8 mouse cellular contexts compared by ENCODE assay signal in genomic region chr3:28780994-28781393, GRCm38 (mm10). TPM values are rescaled to one million over a fixed set of nuclear protein-coding genes. Genes with fewer than 3 reads are reported as not detected.
DNase-seq lines count a peak whose midpoint lies in the region; ATAC-seq and TF ChIP-seq lines count a peak whose summit lies in the region.

Eif5a2 (plus strand) TSS chr3:28781276.

- H3K4me2 ChIP-seq in heart, embryonic 14.5 days (ENCODE audit: low read length) = peak within 1 kb of the TSS; percentile 97
- peak within 1 kb of the TSS; percentile 98 for H3K4me2 ChIP-seq in liver, embryonic 11.5 days
- peak within 1 kb of the TSS; percentile 66 for H3K4me2 ChIP-seq in myocyte (ENCODE audit: low read depth)

- H3K4me3 ChIP-seq in forebrain, embryonic 10.5 days = peak within 1 kb of the TSS; percentile 83
- H3K4me3 ChIP-seq in heart, embryonic 14.5 days (ENCODE audit: control insufficient read depth in 1 of 2, insufficient read depth in 1 of 2, low read depth in 1 of 2, low read length in 2 of 2) = peak within 1 kb of the TSS; percentile 63 to 81
- H3K4me3 ChIP-seq in liver, embryonic 11.5 days (ENCODE audit: low read depth, low read length) = peak within 1 kb of the TSS; percentile 80
- H3K4me3 ChIP-seq in myocyte = no peak within 1 kb of the TSS

- H3K4me1 ChIP-seq in forebrain, embryonic 10.5 days = peaks cover 16% of the 10 kb centered on the region
- peaks cover 5% of the 10 kb centered on the region in 2 experiments for H3K4me1 ChIP-seq in heart, embryonic 14.5 days (ENCODE audit: control insufficient read depth in 2 of 2, insufficient read depth in 2 of 2, low read length in 2 of 2)
- peaks cover 20% of the 10 kb centered on the region for H3K4me1 ChIP-seq in liver, embryonic 11.5 days (replicated peaks; ENCODE audit: control insufficient read depth, insufficient read depth, low read length)

- TF ChIP-seq POLR2A in myocyte (IDR thresholded peaks at IDR 0.05; ENCODE audit: insufficient read length, low read depth) = peak; percentile 29

- 2% methylated on average over 45 of the region's 46 CpGs for WGBS in forebrain, embryonic 10.5 days
- WGBS in heart, embryonic 14.5 days = 4% methylated on average over 29 of the region's 46 CpGs
- 4% methylated on average over 43 of the region's 46 CpGs for WGBS in liver, embryonic 11.5 days

- DNase-seq in CD8-positive naive resting alpha-beta T cell, adult 2 months (ENCODE audit: low read depth in 2 of 2, low spot score in 2 of 2) = peak; percentile 85 to 90
- peak; percentile 70 for DNase-seq in c-Kit-positive CD71-negative TER-119-negative erythroid progenitor cells, embryonic 14.5 days (ENCODE audit: low read depth)
- DNase-seq in forebrain, embryonic 10.5 days (ENCODE audit: extremely low spot score, low spot score) = peak; percentile 94
- DNase-seq in kidney, postnatal 10 days = peak; percentile 96
- peak; percentile 91 for DNase-seq in liver, embryonic 11.5 days (ENCODE audit: low spot score)
- peak; percentile 93 to 95 for DNase-seq in spleen, postnatal 4 days (ENCODE audit: low spot score in 2 of 2)

- H3K79me2 ChIP-seq in myocyte (ENCODE audit: control insufficient read depth, insufficient read depth) = no peaks in the 10 kb centered on the region

- peak; percentile 97 for ATAC-seq in heart, embryonic 14.5 days (ENCODE audit: insufficient number of reproducible peaks, insufficient read depth, low FRiP score, low read depth)
- peak; percentile 93 for ATAC-seq in liver, embryonic 11.5 days (replicated peaks; ENCODE audit: low FRiP score)

- H3K27ac ChIP-seq in forebrain, embryonic 10.5 days = peak within 1 kb of the TSS; percentile 83
- H3K27ac ChIP-seq in heart, embryonic 14.5 days (replicated peaks in 1 of 2; ENCODE audit: control insufficient read depth in 1 of 2, insufficient read depth in 1 of 2, low read depth in 2 of 2, low read length in 2 of 2) = no peak within 1 kb of the TSS
- H3K27ac ChIP-seq in liver, embryonic 11.5 days (ENCODE audit: low read depth, low read length) = no peak within 1 kb of the TSS

- peaks cover 8% of the 10 kb centered on the region; the same call in 1 of the 2 replicates for H3K9me3 ChIP-seq in forebrain, embryonic 10.5 days
- H3K9me3 ChIP-seq in heart, embryonic 14.5 days (ENCODE audit: control insufficient read depth, low read length) = no peaks in the 10 kb centered on the region
- no peaks in the 10 kb centered on the region for H3K9me3 ChIP-seq in liver, embryonic 11.5 days (ENCODE audit: control insufficient read depth, low read length)

- peaks cover 31% of the 10 kb centered on the region for H3K27me3 ChIP-seq in forebrain, embryonic 10.5 days (ENCODE audit: poor library complexity, severe bottlenecking)
- H3K27me3 ChIP-seq in heart, embryonic 14.5 days (ENCODE audit: control insufficient read depth, insufficient read depth, low read length) = no peaks in the 10 kb centered on the region
- no peaks in the 10 kb centered on the region for H3K27me3 ChIP-seq in liver, embryonic 11.5 days (replicated peaks; ENCODE audit: control insufficient read depth, insufficient read depth, low read length)
- H3K27me3 ChIP-seq in myocyte (ENCODE audit: control insufficient read depth, insufficient read depth, insufficient read length) = no peaks in the 10 kb centered on the region

- H3ac ChIP-seq in myocyte (ENCODE audit: control insufficient read depth, insufficient read length) = peak within 1 kb of the TSS; percentile 61

- H3K36me3 ChIP-seq in forebrain, embryonic 10.5 days (replicated peaks) = 0 out of 2 replicates have a peak, but pooled peaks cover 5% of the 10 kb centered on the region
- 0 out of 2 replicates have a peak, but pooled peaks cover 7% of the 10 kb centered on the region for H3K36me3 ChIP-seq in heart, embryonic 14.5 days (ENCODE audit: control insufficient read depth, insufficient read depth, low read length)
- no peaks in the 10 kb centered on the region for H3K36me3 ChIP-seq in liver, embryonic 11.5 days (ENCODE audit: control insufficient read depth, insufficient read depth, low read length)
- H3K36me3 ChIP-seq in myocyte (ENCODE audit: control insufficient read depth, insufficient read depth) = no peaks in the 10 kb centered on the region

- H3K9ac ChIP-seq in heart, embryonic 14.5 days (ENCODE audit: low read length) = peak within 1 kb of the TSS; percentile 84
- peak within 1 kb of the TSS; percentile 65 for H3K9ac ChIP-seq in liver, embryonic 11.5 days (ENCODE audit: low read depth, low read length)

TF ChIP-seq in myocyte, 11 proteins besides CTCF, POLR2A, EP300 and RAD21:
- no peak for TF ChIP-seq TCF3 (IDR thresholded peaks at IDR 0.05; ENCODE audit: insufficient read length, low read depth)
- peak; percentile 64 for TF ChIP-seq USF1 (IDR thresholded peaks at IDR 0.05; ENCODE audit: low read depth)

RNA-seq across cellular contexts. Expression of gene Eif5a2, which starts in this region (rescaled TPM):
- polyA plus RNA-seq in forebrain, embryonic 10.5 days (2016; fragmentation: Nextera tagmentation; extraction: Ambion mirVana) = 15.4 and 15.5 TPM in 2 replicates
- 12.7 and 12.9 TPM in 2 replicates for polyA plus RNA-seq in heart, embryonic 14.5 days (2014; fragmentation: Nextera tagmentation; extraction: Ambion mirVana)
- 9.5 and 11.3 TPM in 2 replicates for polyA plus RNA-seq in liver, embryonic 11.5 days (2014; fragmentation: Nextera tagmentation; extraction: Ambion mirVana)
- 0.48 TPM for polyA plus RNA-seq in myocyte (2012; fragmentation: generic; extraction: Trizol)
